Mouse (Mus musculus): ENCODE measurements around the gene Ccnf.

The Ccnf gene

DNA sequence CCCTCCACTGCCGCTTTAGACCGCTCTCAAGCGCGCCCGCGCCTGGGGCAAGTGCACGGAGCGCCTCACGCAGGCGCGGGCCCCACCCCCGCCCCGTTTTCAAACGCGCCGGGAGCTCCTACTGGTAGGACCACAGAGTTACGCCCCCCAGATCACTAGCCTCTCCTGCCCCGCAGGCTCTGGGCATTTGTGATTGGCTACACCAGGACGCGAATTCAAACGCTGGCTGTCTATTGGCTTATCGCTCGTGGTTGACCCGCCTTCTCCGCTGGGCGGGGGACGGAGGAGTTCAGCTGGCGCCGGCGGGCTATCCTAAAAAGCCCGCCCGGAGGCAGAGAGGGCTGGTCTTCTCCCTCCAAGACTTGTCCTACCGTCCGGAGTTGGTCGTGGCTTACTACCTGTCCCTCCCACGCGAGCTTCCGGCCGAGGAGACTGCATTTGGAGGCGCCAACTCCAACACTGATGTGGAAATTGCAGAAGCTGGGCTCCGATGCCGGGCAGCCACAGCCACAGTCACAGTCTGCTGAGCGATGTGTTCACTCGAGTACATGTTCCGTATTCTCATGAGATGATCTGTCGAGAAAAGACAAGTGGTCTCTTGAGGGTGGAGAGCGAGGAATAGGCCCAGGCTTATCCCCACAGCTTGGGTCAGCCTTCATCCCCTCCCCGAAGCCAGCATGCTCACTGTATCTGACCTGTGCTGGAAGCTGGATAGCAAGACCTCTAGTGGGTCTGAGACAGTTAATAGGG is at the start of gene Ccnf:
TSS of gene Ccnf (minus strand) at position 165 of the 750 bp plus-strand sequence.
- peak; percentile 93 for DNase-seq

DNA sequence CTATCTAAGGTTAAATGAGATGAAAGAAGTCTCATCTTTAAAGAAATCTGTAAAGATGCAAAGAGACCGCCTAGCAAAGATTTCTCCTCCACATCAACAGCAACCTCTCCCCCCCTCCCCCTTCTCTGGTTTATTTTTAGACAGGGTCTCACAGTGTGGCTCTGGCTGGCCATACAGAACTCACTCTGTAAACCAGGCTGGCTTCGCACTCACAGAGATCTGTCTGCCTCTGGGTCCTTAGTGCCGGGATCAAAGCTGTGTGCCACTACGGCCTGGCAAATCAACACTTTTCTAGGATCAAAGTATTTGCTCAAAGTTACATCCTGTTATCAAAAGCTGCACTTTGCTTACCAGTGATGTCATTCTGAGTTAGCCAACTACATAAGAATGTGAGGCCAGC is 49.4 kb upstream of the Ccnf start:
- no peak for DNase-seq

DNA sequence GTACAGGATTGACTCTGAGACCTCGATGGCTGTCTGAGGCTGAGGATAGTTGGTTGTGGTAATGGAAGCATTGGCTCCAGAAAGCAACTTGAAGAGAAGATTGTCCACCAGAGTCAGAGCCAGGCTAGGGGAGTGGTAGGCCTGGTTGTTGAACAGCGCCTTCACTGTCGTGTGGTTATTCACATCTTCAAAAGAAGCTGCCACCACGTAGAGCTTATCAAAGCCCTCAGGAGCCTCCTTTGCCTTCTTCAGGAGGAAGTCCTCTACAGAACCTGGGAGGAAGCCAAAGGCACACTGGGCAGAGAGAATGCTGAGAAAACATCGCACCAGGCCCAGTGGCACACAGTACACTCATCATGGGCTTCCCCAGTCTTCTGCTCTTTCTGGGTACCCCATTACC is 38.1 kb upstream of the Ccnf start:
- DNase-seq, result no peak

DNA sequence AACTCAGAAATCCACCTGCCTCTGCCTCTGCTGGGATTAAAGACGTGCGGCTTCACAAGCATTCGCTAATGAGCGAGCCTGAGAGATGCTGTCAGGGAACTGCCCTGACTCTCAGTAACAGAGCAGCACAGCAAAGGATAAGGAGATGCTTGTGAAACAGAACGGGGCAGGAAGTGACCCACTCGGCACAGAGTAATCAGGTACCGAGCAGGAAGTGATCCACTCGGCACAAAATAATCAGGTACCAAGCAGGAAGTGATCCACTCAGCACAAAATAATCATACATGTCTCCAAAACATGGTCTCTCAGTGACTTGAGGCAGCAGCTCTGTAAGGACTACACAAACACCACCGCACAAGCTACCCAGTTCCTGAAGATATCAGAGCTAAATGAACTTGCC is 37.2 kb upstream of the Ccnf start:
- no peak for DNase-seq

DNA sequence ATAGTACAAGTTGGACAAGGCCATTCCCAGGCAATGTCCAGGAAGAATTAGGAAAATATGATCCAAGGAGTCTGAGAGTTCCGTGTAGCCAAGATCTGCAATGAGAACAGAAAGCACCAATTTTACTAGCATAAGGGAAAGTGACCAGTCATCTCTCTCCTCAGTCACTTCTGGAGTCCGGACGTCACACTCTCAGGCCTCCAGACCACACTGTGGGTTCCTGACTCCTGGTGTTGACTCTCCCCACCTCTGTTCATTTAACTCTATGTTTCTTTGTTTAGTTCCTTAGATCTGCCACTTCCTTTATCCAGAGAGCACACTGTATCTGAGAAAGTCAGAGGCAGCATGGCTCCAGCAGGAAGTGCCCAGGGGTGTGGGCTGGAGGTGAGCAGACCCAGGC is 34.4 kb upstream of the Ccnf start:
- no peak for DNase-seq

DNA sequence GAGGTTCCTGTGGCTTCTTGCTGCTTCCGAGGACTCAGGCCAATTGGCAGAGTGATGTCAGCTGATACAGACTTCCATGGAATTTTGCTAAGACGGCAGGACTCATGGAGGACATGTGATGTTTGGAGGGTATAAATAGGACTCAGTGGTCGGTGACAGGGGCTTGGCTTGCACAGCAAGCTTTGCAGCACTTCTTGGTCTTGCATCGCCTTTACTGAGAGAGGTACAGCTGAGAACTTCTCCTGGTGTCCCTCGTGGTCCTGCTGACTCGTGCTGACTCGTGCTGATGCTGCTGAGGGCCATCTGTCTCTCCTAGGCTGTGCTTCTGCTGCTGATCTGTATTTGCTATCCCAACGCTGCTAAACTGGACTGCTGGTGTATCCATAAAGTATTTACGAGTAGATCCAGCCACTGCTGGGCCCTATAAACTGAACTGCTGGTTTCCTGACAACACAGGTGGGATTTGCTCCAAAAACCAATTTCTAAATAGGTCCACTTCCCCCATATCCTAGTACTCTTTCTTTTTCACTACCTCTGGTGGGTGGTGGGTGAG is 32.1 kb upstream of the Ccnf start:
- DNase-seq, result no peak

DNA sequence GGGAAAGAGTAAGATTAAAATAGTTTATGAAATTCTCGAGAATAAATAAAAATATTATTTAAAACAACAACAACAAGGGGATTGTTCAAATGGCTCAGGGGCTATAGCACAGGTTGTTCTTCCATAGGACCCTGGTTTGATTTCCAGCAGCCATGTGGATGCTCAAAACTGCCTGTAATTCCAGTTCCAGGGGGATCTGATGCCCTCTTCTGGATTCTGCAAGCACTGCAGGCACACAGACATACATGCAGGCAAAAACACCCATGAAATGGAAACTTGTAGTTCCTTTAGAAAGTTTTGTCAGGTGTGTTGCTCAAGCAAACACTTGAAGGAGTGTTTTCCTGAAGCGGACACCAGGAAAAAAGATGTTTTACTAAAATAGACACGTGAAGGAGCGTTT is 31.4 kb upstream of the Ccnf start:
- no peak for DNase-seq

DNA sequence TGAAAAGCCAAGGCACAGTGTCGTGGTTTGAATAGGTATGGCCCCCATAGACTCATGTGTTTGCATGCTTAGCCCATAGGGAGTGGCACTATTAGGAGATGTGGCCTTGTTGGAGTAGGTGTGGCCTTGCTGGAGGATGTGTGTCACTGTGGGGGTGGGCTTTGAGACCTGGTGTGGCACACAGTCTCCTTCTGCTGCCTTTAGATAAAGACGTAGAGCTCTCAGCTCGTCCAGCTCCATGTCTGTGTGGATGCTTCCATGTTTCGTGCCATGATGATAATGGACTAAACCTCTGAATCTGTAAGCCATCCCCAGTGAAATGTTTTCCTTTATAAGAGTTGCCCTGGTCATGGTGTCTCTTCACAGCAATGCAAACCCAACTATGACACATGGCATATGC is 28.6 kb upstream of the Ccnf start:
- DNase-seq, result no peak

DNA sequence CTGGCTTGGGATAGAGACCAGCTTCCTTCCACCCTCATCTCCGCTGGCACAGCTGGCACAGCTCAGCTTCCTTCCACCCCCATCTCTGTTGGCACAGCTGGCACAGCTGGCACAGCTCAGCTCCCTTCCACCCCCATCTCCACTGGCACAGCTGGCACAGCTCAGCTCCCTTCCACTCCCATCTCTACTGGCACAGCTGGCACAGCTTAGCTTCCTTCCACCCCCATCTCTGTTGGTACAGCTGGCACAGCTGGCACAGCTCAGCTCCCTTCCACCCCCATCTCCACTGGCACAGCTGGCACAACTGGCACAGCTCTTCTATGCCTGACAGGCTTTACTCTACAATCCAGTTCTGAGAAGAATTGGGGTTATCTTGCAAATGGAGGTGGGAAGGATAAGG is 15.8 kb upstream of the Ccnf start:
- no peak for DNase-seq

DNA sequence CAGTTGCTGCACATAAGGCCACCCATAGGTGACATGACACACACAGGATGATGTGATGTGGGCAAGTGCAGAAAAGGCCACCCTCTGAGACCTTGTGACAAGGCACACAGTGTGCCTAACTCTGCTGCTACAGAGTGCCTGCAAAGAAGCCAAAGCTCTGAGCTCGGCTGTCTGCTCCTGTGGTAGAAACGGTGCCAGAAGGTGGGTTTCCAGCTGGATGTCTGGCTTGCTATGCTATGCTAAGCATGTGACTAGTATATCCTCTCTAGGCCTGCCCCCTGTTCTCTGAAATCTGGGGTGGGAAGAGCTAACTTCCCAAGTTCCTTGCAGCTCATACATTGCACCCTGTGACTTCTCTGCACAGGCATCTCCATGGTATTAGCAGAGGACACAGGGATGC is 13.5 kb upstream of the Ccnf start:
- no peak for DNase-seq

DNA sequence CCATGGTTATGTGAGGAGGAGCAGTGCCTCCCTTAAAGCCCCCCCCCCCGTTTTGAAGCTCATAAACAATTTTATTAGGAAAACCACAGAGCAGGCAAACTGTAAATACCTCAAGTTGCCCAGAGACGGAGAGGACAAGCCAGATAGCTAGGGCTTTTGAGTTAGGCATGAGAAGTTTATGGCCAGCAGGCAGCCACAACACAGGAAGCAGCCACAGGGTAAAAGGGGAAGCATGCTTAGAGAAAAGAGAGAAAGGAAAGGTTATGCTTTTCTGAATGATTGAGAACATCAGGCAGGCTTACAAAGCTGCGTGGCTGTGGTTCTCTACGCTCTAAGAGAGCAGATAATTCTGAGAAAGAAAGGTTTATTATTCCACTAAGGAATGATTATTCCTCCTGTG is 9.2 kb upstream of the Ccnf start:
- no peak for DNase-seq

DNA sequence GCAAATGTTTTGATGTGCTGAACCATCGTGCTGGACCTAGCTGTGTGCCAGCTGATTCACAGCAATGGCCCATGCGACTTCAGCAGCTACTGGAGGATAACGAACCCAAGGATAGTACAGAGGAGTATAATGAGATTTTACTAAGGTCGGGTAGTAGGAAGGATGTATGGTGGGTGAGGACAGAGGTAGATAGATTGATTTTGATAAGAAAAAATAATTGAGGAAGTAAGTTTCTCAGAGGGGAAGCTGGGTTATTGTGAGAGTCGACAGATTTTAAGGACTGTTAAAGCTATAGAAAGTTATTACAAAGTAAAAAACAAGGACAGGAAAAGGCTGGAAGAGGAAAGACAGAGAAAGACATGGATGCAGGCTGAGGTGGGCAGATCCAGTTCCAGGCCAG is 8.4 kb upstream of the Ccnf start:
- DNase-seq, result no peak

DNA sequence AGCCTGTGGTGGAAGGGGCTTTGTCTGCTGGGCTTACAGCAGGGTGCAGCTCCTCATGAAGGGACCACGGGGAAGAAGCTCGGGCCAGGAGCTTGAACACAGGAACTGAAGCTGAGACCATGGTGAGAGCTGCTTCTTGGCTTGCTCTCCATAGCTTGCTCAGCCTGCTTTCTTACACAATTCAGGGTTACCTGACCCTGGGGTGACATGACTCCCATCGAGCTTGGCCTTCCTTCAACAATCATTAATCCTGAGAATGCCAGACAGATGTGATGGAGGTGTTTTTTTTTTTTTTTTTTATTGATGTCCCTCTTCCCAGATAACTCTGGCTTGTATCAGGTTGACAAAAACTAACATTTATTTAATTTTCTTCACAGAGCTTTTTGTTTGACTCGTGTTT is 7.7 kb upstream of the Ccnf start:
- no peak for DNase-seq

DNA sequence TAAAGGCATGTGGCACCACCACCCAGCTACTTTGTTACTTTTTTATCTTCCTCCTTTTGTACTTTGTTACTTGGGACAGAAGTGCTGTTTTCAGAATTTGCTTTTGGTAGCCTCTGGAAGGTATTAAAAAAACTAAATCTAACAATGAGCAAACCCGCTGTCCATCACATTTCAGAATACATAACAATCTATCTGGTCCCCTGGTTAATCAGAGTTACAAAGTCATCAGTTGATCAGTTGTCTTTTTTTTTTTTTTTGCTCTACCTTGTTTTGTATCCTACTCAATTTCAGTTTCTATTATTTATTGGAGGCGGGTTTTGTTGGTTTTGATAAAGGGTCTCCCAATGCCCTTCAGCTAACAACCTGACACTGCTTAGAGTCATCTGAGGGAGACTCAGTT is 1.0 kb upstream of the Ccnf start:
- no peak for DNase-seq

DNA sequence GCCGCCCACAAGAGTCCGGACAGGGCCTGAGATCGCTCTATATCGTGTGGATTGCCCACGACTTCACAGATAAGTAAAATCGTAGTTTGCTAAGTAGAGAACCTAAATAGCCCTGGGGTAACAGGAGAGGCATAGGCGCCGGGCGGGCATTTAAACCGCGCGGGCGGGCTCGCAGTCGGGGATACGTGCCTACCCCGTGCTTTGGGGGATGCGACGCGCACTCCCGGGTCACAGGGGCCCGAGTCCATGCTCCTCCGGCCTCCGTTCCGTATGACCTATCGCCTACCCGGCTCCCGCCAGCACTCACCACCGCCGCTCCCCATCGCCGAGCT is 330 bp downstream of the Ccnf start:
- no peak for DNase-seq

DNA sequence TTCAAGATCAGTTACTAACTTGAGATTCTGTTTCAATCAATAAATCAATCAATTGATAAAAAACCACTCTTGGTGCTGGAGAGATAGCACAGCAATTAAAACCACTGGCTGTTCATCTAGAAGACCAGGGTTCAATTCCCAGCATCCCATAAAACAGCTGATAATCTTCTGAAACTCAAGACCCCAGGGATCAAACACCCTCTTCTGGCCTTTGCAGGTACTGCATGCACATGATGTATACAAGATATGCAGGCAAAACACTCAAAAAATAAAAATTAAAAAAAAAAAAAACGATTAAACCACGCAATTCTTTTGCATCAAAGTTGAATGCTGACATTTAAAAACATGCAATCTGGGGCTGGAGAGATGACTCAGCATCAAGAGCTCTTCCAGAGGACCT is 2.6 kb downstream of the Ccnf start:
- DNase-seq, result no peak

DNA sequence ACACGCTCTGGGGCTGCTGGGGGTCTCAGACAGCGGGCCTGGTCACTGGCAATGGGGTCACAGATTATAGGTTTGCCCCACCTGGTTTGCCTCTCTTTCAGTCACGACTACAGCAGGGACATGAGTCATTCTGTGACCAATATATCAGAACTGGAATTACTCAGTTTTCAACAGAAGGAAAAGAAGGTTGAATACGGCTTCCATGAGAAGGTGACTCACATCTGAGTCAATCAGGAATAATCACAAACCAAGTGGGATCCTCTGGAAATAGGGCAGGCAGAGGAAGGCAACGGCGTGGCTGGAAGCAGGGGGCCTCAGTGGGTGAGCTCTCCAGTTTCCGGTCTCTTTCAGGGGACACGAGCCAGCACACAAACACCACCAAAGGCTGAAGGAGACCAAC is 7.2 kb downstream of the Ccnf start:
- no peak for DNase-seq

DNA sequence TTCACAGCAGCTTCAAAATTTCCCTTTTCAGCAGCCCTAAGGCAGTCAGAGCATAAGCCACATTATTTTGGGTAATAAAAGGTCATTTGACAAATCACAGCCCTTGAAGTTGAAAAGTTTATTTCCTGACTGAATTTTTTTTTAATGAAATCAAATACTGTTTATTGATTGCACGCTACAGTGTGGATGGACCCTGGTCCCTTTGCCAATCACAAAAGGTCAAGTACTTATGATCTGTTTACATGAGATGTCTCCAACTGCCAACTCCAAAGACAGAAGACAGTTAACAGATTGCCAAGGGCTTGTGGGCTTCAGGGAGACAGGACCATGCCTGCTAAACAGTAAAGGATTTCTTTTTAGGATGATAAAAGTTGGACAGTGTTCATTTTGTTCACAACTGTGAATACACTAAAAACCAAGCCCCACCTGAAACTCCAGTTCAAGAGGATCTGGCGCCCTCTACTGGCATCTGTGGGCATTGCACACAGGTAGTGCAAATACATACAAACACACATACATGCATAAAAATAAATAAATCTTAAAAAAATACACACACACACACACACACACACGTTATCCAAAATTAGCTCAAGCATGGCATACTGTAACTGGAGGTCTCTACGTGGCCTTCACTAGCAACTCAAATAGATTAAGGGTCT is 7.8 kb downstream of the Ccnf start:
- peak; percentile 57 for DNase-seq

DNA sequence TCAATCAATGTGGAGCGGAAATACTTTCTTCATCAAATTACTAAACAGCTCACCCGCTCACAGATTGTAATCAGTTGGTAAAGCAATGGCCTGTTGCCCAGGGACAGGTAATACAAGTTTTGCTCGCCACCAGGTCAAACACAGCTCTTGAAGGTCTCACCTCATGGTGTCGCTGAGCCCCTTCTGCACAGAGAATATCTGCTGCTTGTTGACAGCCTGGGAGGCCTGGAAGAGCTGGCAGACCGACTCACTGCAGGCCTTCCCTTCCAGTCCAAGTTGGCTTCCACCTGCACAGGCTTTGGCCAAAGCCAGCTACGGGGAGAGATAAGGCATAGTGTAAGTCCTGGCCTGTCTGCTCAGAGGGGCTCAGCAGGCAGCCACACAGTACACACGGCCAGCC is 14.4 kb downstream of the Ccnf start:
- no peak for DNase-seq

DNA sequence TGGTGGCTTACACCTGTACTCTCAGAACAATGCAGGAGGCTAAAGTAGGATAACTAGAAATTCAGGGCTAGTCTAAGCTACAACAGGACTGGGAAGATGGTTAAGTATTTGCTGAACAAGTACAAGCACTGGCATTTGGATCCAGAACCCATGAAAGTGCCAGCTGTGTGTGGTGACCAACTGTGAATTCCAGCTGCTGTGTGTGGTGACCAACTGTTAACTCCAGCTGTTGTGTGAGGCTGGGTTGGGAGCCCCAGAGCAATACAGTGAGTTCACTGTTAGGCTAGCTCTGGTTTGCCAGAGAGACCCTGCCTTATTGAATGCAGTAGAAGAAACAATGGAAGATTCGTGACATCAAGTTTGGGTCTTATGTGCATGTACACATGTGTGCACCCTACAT is 14.8 kb downstream of the Ccnf start:
- no peak for DNase-seq

DNA sequence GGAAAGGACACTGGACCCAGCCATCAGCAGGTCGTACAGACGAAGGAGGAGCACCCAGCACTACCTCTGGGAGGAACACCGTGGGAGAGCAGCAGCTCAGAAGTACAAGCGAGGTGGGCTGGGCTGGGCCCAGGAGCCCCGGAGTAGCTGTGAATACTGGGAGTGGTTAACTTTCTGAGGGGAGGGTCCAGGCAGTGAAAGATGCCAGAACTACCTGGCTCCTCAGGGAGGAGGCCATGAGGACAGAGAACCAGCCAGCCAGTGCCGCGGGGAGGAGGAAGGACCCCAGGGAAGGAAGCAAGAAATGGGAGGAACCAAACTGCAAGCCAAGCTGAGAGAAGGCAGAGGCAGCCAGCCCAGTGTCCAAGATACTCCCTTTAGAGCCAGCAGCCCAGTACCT is 23.3 kb downstream of the Ccnf start:
- DNase-seq, result no peak

DNA sequence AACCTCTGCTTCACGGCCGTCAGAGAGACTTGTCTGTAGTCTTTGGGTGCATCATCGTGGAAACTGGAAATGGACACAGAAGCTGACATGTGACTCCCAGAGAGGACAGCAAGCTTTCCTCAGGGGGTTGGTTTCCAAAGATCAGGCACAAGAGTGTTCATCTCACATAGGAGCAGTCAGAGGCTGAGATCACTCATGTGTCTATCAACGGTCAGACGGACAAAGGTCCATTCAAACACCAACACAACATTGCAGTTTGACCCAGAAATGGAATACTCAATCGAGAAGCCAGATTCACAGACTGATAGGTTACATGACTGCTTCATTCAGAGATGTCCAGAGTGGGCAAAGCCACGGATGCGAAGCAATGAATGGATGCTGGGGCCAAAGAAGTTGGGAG is 24.6 kb downstream of the Ccnf start:
- no peak for DNase-seq

DNA sequence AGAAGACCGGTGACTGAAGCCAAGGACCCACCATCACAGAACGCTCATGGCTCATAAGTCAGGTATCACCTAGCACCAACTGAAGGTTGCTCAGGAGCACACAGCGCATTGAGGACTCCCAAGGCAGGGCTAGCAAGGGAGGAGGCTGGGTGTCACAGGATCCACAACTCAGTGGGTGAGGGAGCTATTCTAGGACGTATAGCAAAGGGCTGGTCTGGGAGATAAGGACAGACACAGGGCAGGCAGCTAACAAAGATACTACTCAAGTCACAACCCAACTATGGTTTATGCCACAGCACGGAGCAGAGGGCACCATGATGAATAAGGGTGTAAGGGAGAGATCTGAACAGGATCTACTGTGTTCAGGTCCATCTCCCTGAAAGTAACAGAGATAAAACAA is 25.4 kb downstream of the Ccnf start:
- no peak for DNase-seq

DNA sequence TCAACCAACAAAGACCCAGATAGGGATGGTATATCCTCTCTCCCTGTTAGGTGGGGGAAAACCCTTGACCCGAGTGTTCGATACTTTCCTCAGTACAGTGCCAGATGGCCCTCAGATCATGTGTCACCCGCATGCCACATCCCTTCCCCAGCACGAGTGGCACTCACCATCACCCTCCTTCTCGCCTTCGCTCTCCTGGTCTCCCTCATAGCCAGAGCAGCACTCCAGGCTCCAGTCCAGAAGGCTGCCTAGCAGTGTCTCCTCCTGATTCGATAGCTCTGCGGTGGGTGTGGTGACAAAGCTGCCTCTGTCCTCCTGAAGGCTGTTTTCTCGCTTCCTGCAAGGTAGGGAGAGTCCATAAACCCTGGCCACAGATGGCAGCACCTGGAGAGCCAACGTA is 26.5 kb downstream of the Ccnf start:
- DNase-seq, result no peak

DNA sequence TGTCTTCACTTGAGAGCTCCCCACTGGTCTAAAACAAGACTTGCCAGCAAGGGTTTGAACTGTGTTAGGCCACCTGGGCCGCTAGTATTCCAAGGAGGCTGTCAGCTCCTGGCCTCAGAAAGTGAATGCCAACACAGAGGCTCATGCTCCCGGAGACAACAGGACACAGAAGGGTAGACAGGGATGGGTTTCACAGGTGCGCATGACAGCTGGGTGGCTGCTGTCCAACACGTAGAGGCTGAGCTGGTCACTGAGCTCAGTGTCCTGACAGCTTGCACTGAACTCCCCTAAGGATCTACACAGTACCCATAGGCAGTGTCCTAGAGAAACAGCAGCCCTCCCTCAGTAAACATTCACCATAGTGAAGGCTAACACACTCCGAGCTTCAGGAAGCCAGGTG is 27.8 kb downstream of the Ccnf start:
- no peak for DNase-seq

Measured in right cerebral cortex, postnatal 14 days (tissue).